Mouse (Mus musculus) left cerebral cortex, adult 8-10 months (tissue): ENCODE data around the gene Cisd3. TPM values are rescaled to one million over a fixed set of nuclear protein-coding genes. Genes with fewer than 3 reads are reported as not detected.
"Not testable (repeated sequence)": the region's sequence is repeated elsewhere in the genome, so short reads cannot be mapped to it uniquely, and the experiment has no call there.

Source experiments
- DNase-seq, 2 experiments: peaks; one replicate each; pipeline ENCODE4 v3.0.0; 2022; ENCODE audit warnings: low spot score in 2 of 2
- total RNA-seq, 4 experiments: library from RNA; stranded (reverse); gene quantifications; 2 replicates each; pipeline ENCODE4 v1.2.4; 2022

Gene Cisd3
- total RNA-seq, 4 experiments from 2014 or later = 44.0 to 61.2 (median 54.6) TPM

- DNase-seq = no peak
Measured at GRCm38 (mm10) chr11:97686322-97686908, 789 bp downstream of the Cisd3 start.

- no peak for DNase-seq
Measured at GRCm38 (mm10) chr11:97687061-97687460, 1.4 kb downstream of the Cisd3 start.

GRCm38 (mm10) chr11:97689861-97690260 is 4.2 kb downstream of the Cisd3 start:
- DNase-seq = no peak

GRCm38 (mm10) chr11:97694435-97694834 is 8.8 kb downstream of the Cisd3 start:
- no peak for DNase-seq

- DNase-seq = no peak
Measured at GRCm38 (mm10) chr11:97694921-97695711, 9.5 kb downstream of the Cisd3 start.

- no peak for DNase-seq
Measured at GRCm38 (mm10) chr11:97695712-97696401, 10.2 kb downstream of the Cisd3 start.

GRCm38 (mm10) chr11:97696669-97697068 is 11.0 kb downstream of the Cisd3 start:
- no peak for DNase-seq

GRCm38 (mm10) chr11:97697199-97697890 is 11.7 kb downstream of the Cisd3 start:
- no peak for DNase-seq

- no peak for DNase-seq
Measured at GRCm38 (mm10) chr11:97697891-97698529, 12.4 kb downstream of the Cisd3 start.

GRCm38 (mm10) chr11:97698741-97699611 is 13.3 kb downstream of the Cisd3 start:
- DNase-seq = peak in 1 of 2 experiments; percentile 52

GRCm38 (mm10) chr11:97699626-97700002 is 14.0 kb downstream of the Cisd3 start:
- peak in 1 of 2 experiments; percentile 88 for DNase-seq

- DNase-seq = peak; percentile 65 to 67
Measured at GRCm38 (mm10) chr11:97700003-97700745, 14.5 kb downstream of the Cisd3 start, which contains the start of gene Pcgf2. Gene Pcgf2, minus strand, starts transcription at chr11:97700497.

- no peak for DNase-seq
Measured at GRCm38 (mm10) chr11:97700746-97701580, 15.3 kb downstream of the Cisd3 start.

- DNase-seq = no peak
Measured at GRCm38 (mm10) chr11:97701581-97702392, 16.2 kb downstream of the Cisd3 start.

GRCm38 (mm10) chr11:97702393-97702745 is 16.7 kb downstream of the Cisd3 start:
- peak; percentile 81 to 95 for DNase-seq

- peak; percentile 99 for DNase-seq
Measured at GRCm38 (mm10) chr11:97703039-97703826, 17.6 kb downstream of the Cisd3 start, which contains the start of gene Psmb3. Gene Psmb3, plus strand, starts transcription at chr11:97703399.

GRCm38 (mm10) chr11:97710067-97710466 is 24.4 kb downstream of the Cisd3 start:
- not testable (repeated sequence) for DNase-seq
